Mouse (Mus musculus): ENCODE results near the gene Luc7l. TPM values are rescaled to one million over a fixed set of nuclear protein-coding genes. Genes with fewer than 3 reads are reported as not detected.

The Luc7l gene
- 42.2 and 46.6 TPM in 2 replicates for polyA plus RNA-seq (2015; fragmentation: Nextera tagmentation; extraction: Ambion mirVana)

GRCm38 (mm10) chr17:26252539-26253251 lies at the start of gene Luc7l:
Gene Luc7l (plus strand): TSS chr17:26252896.
- ATAC-seq (peak; percentile 97), DNase-seq (ENCODE audit: low spot score) (peak; percentile 96)
- H3K36me3 ChIP-seq (ENCODE audit: insufficient read depth, low read length), result peaks cover 2% of the 10 kb centered on the region; the same call in 1 of the 2 replicates
- peak within 1 kb of the TSS; percentile 81 for H3K4me2 ChIP-seq (replicated peaks; ENCODE audit: low read depth, low read length)
- WGBS, result under 1% methylated on average over 42 of the region's 43 CpGs
- peak within 1 kb of the TSS; percentile 99 for H3K27ac ChIP-seq (ENCODE audit: low read length)
- peaks cover 4% of the 10 kb centered on the region; the same call in 1 of the 2 replicates for H3K4me1 ChIP-seq (ENCODE audit: insufficient read depth, low read depth, low read length)
- TF ChIP-seq EP300 (IDR thresholded peaks at IDR 0.05) (peak; percentile 47; the same call in 1 of the 2 replicates), CTCF (IDR thresholded peaks at IDR 0.05) (no peak)
- peak within 1 kb of the TSS; percentile 85 for H3K4me3 ChIP-seq (ENCODE audit: low read depth, low read length)
- no peaks in the 10 kb centered on the region for H3K27me3 ChIP-seq (replicated peaks; ENCODE audit: insufficient read depth, low read length)
- H3K9ac ChIP-seq (replicated peaks; ENCODE audit: low read depth), result peak within 1 kb of the TSS; percentile 95
- H3K9me3 ChIP-seq (ENCODE audit: low read length), result no peaks in the 10 kb centered on the region

- Histone ChIP-seq H3K27ac (ENCODE audit: low read length) (no peak overlapping the region), H3K4me3 (ENCODE audit: low read depth, low read length) (peak overlapping the region; percentile 39), H3K4me2 (replicated peaks; ENCODE audit: low read depth, low read length) (peak overlapping the region; percentile 83), H3K27me3 (replicated peaks; ENCODE audit: insufficient read depth, low read length) (peaks cover 10% of the 10 kb centered on the region; the same call in 1 of the 2 replicates), H3K36me3 (ENCODE audit: insufficient read depth, low read length) (no peaks in the 10 kb centered on the region), H3K9me3 (ENCODE audit: low read length) (no peaks in the 10 kb centered on the region), H3K4me1 (ENCODE audit: insufficient read depth, low read depth, low read length) (peaks cover 10% of the 10 kb centered on the region), H3K9ac (replicated peaks; ENCODE audit: low read depth) (no peak overlapping the region)
- 2% methylated on average over 30 of the region's 30 CpGs for WGBS
- TF ChIP-seq EP300 (IDR thresholded peaks at IDR 0.05) (no peak), CTCF (IDR thresholded peaks at IDR 0.05) (no peak)
- ATAC-seq (peak; percentile 29), DNase-seq (ENCODE audit: low spot score) (peak; percentile 32)
Measured at GRCm38 (mm10) chr17:26203321-26203811, 49.3 kb upstream of the Luc7l start.

GRCm38 (mm10) chr17:26204766-26205165 lies 47.9 kb upstream of the Luc7l start:
- DNase-seq (ENCODE audit: low spot score) (no peak), ATAC-seq (no peak)
- H3K9me3 ChIP-seq (ENCODE audit: low read length), result no peaks in the 10 kb centered on the region
- H3K36me3 ChIP-seq (ENCODE audit: insufficient read depth, low read length), result no peaks in the 10 kb centered on the region
- H3K4me2 ChIP-seq (replicated peaks; ENCODE audit: low read depth, low read length), result no peak overlapping the region
- H3K4me3 ChIP-seq (ENCODE audit: low read depth, low read length), result no peak overlapping the region
- H3K4me1 ChIP-seq (ENCODE audit: insufficient read depth, low read depth, low read length), result peaks cover 10% of the 10 kb centered on the region
- 39% methylated on average over 11 of the region's 11 CpGs for WGBS
- no peak for TF ChIP-seq EP300 (IDR thresholded peaks at IDR 0.05)
- TF ChIP-seq CTCF (IDR thresholded peaks at IDR 0.05), result no peak
- peaks cover 10% of the 10 kb centered on the region; the same call in 1 of the 2 replicates for H3K27me3 ChIP-seq (replicated peaks; ENCODE audit: insufficient read depth, low read length)
- no peak overlapping the region for H3K9ac ChIP-seq (replicated peaks; ENCODE audit: low read depth)
- no peak overlapping the region for H3K27ac ChIP-seq (ENCODE audit: low read length)

- Histone ChIP-seq H3K27ac (ENCODE audit: low read length) (no peak overlapping the region), H3K4me3 (ENCODE audit: low read depth, low read length) (no peak overlapping the region), H3K9ac (replicated peaks; ENCODE audit: low read depth) (no peak overlapping the region), H3K4me1 (ENCODE audit: insufficient read depth, low read depth, low read length) (peaks cover 7% of the 10 kb centered on the region), H3K4me2 (replicated peaks; ENCODE audit: low read depth, low read length) (no peak overlapping the region), H3K9me3 (ENCODE audit: low read length) (no peaks in the 10 kb centered on the region), H3K36me3 (ENCODE audit: insufficient read depth, low read length) (no peaks in the 10 kb centered on the region), H3K27me3 (replicated peaks; ENCODE audit: insufficient read depth, low read length) (peaks cover 5% of the 10 kb centered on the region; the same call in 1 of the 2 replicates)
- TF ChIP-seq CTCF (IDR thresholded peaks at IDR 0.05) (no peak), EP300 (IDR thresholded peaks at IDR 0.05) (no peak)
- 43% methylated on average over 1 of the region's 1 CpGs for WGBS
- ATAC-seq, result no peak
- no peak for DNase-seq (ENCODE audit: low spot score)
Measured at GRCm38 (mm10) chr17:26206392-26206791, 46.3 kb upstream of the Luc7l start.

- no peak within 1 kb of the TSS for H3K4me2 ChIP-seq (replicated peaks; ENCODE audit: low read depth, low read length)
- no peak within 1 kb of the TSS for H3K4me3 ChIP-seq (ENCODE audit: low read depth, low read length)
- 83% methylated on average over 12 of the region's 12 CpGs for WGBS
- peaks cover 7% of the 10 kb centered on the region for H3K4me1 ChIP-seq (ENCODE audit: insufficient read depth, low read depth, low read length)
- no peak for ATAC-seq
- TF ChIP-seq EP300 (IDR thresholded peaks at IDR 0.05), result no peak
- no peak for TF ChIP-seq CTCF (IDR thresholded peaks at IDR 0.05)
- no peak within 1 kb of the TSS for H3K27ac ChIP-seq (ENCODE audit: low read length)
- DNase-seq (ENCODE audit: low spot score), result no peak
- H3K27me3 ChIP-seq (replicated peaks; ENCODE audit: insufficient read depth, low read length), result no peaks in the 10 kb centered on the region
- no peak within 1 kb of the TSS for H3K9ac ChIP-seq (replicated peaks; ENCODE audit: low read depth)
- no peaks in the 10 kb centered on the region for H3K9me3 ChIP-seq (ENCODE audit: low read length)
- 0 out of 2 replicates have a peak, but pooled peaks cover 4% of the 10 kb centered on the region for H3K36me3 ChIP-seq (ENCODE audit: insufficient read depth, low read length)
Measured at GRCm38 (mm10) chr17:26207686-26208085, 45.0 kb upstream of the Luc7l start, which contains the start of gene Arhgdig. Gene Arhgdig (minus strand): TSS chr17:26207786.

GRCm38 (mm10) chr17:26212241-26212640 lies 40.5 kb upstream of the Luc7l start:
- 0 out of 2 replicates have a peak, but pooled peaks cover 4% of the 10 kb centered on the region for H3K36me3 ChIP-seq (ENCODE audit: insufficient read depth, low read length)
- no peak overlapping the region for H3K9ac ChIP-seq (replicated peaks; ENCODE audit: low read depth)
- no peak for TF ChIP-seq EP300 (IDR thresholded peaks at IDR 0.05)
- TF ChIP-seq CTCF (IDR thresholded peaks at IDR 0.05), result no peak
- H3K27me3 ChIP-seq (replicated peaks; ENCODE audit: insufficient read depth, low read length), result no peaks in the 10 kb centered on the region
- no peak overlapping the region for H3K4me2 ChIP-seq (replicated peaks; ENCODE audit: low read depth, low read length)
- DNase-seq (ENCODE audit: low spot score) (no peak), ATAC-seq (no peak)
- H3K9me3 ChIP-seq (ENCODE audit: low read length), result no peaks in the 10 kb centered on the region
- WGBS, result 76% methylated on average over 7 of the region's 7 CpGs
- no peaks in the 10 kb centered on the region for H3K4me1 ChIP-seq (ENCODE audit: insufficient read depth, low read depth, low read length)
- H3K4me3 ChIP-seq (ENCODE audit: low read depth, low read length), result no peak overlapping the region
- no peak overlapping the region for H3K27ac ChIP-seq (ENCODE audit: low read length)

Data from lung, postnatal 0 days (tissue).